Mouse (Mus musculus) neutrophil, adult 5-6 weeks (primary cell): ENCODE results near the gene Sbf2. TPM values are rescaled to one million over a fixed set of nuclear protein-coding genes. Genes with fewer than 3 reads are reported as not detected.
A peak's percentile ranks its signal among the peaks of the same experiment; 100 is the strongest.

Source experiments
- ATAC-seq: fragments of 151-379, 151-347 bp; 2 replicates; pipeline ENCODE4 v1.8.0; 2017; ENCODE audit warnings: mild to moderate bottlenecking, moderate TSS enrichment; ENCODE audit not compliant: insufficient number of reproducible peaks, poor library complexity, low FRiP score, severe bottlenecking; ENCODE audit errors: extremely low read depth
- total RNA-seq: library from RNA; stranded (forward); fragments of 200-1000 nt; gene quantifications from 2 replicates; pipeline ENCODE4 v1.2.3, GENCODE M21; 2017

The Sbf2 gene
- total RNA-seq, 1 experiment from 2014 or later: 3.1 TPM

DNA sequence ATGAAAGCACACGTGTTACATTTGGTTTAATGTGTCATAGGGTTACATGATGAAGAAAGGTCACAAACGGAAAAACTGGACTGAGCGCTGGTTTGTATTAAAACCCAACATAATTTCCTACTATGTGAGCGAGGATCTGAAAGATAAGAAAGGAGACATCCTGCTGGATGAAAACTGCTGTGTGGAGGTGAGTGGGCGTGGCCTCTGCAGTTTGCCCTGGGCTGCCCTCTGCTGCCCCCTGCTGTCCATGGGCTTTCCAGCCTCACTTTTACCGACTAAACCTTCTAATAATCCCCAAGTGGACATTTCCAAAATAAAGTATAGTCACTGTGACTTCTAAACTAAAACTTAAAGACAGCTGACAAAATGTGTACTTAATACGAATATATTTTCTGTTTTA, 348.9 kb downstream of the Sbf2 start:
- ATAC-seq: peak; percentile 81

DNA sequence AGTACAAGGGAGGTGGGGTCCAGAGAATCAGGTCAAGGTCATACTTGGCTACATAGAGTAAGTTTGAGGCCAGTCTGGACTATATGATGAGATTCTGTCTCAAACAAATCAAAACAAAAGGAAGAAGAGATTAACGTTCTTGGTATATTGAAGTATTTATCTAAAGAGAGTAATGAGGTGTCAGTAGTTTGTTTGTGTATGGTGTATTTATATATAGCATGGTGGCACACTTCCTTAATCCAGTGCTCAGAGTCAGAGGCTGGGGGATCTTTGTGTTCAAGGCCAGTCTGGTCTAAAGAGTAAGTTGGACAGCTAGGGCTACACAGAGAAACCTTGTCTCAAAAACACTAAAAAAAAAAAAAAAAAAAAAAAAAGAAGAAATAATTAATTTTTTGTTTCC, 351.2 kb downstream of the Sbf2 start:
- ATAC-seq: no peak

DNA sequence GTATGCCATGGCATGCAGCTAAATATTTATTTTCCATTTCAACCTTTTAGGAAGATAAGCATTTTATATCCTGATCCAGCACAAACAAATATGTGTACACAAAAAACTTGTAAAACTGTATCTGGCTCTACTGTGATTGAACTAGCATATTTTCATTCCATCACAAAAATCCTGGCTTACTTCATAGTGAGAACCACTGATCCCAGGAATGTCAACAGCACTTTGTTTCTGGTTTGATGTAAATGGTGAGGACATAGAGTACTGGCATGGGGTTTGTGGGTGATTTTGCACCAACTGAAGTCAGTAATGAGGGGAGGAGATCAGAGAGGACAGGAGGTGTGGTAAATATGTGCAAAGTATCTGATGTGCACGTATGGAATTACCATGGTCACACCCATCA, 352.1 kb downstream of the Sbf2 start:
- no peak for ATAC-seq

DNA sequence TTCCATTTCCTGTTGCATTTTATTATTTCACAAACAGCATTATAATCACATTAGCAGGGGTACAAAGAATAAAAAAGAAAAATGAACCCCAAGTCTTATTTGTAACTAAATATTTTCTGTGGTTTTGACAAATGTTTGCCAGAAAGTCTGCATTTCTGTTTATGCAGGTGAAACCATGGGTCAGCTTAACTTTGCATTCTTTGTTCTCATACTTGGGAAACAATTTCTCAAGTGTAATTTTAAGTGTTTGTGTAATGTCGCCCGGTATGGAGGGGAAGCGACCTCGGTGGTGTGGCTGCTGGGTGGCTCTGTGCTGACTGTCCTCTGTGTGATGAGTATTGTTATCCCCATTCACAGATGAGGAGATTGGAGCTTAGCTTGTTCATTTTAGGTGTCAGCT, 352.9 kb downstream of the Sbf2 start:
- no peak for ATAC-seq

DNA sequence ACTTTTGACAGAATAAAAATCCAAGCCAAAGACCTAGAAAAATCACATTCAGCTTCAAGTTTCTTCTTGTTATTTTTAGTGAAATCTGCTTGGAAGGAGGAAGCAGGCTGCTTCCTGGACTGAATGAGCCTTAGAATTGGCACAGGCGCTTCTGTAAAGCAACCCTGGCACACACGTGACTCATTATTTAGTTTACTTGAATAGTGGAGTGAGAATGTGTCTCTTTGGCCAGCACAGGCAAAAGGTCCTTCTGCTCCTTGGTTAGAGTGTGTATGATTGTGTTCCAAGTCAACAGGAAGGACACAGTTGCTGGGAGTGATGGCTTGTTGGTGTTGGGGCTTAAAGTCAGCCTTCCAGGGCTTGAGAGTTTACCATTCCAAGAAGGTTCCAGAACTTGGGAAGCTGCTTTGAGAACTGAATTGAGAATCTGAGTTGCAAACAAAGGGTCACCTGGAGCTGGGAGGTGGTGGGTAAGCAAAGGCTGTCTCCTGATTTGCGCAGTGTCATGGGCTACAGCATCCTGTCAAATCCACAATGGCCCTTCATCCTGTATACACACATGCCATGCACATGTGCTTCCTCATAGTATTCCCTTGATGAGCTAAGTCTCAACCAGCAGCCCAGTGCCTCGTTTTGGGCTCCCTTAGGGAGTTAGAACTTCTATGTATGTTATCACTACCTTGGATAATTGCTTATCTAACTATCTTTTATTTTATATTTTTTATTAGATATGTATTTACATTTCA, 354.6 kb downstream of the Sbf2 start:
- no peak for ATAC-seq

DNA sequence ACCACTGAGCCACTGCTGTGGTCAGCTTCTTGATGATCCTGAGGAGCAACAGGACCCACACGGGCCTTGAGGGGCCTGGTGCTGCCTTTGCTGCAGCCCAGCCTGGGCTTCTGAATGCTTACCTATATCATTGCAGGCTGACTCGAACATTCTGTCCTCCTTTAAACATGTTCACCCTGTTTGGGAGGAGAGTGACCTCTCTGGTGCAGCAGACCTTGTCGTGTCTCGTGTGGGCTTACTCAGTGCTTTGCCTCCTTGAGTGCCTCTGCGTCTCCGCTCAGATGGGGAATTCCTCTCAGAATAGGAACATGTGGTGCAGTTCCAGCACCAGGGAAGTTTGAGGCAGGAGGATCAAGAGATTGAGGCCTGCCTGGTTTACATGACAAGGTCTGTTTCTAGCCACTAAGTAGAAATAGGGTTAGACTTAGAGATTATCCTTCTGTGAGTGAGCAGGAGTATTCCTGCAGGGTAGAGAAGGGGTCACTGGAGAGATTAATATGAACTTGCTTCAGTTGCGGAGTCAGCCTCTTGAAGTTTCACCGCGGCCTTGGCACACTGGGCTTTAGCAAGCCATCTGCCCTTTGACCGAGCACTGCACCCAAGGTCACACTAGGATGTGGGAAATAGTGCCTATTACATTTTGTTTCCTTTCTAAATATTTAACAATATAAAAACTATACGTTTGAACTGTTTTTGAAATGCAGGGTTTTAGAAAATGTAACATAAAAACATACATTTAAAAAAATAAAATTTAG, 356.3 kb downstream of the Sbf2 start:
- no peak for ATAC-seq

Other genes with a start within 250 kb of the Sbf2 start
- gene Adm, start 12.7 kb upstream of the Sbf2 start, total RNA-seq: 0.35 TPM in 1 of 2 replicates, not detected in the other
- gene Ampd3, start 153.3 kb upstream of the Sbf2 start, total RNA-seq: 60.2 and 63.0 TPM in 2 replicates
- 70.6 and 74.5 TPM in 2 replicates for gene Rnf141, start 229.5 kb upstream of the Sbf2 start, total RNA-seq
- not detected in 2 replicates for gene Lyve1, start 248.3 kb upstream of the Sbf2 start, total RNA-seq